Mouse (Mus musculus) gastrocnemius, adult 8-10 months (tissue): ENCODE results near the gene Kdelr3. TPM values are rescaled to one million over a fixed set of nuclear protein-coding genes. Genes with fewer than 3 reads are reported as not detected.

Experiments
- DNase-seq, 2 experiments: peaks; one replicate each; pipeline ENCODE4 v3.0.0; 2022; ENCODE audit warnings: low spot score in 2 of 2
- total RNA-seq, 4 experiments: library from RNA; stranded (reverse); gene quantifications; 2 replicates each; pipeline ENCODE4 v1.2.4; 2022

The Kdelr3 gene
- total RNA-seq: 1 to 10 TPM in 2 of 4 experiments, under 1 TPM in 2; 0.80 to 1.2 (median 1.0) TPM

DNA sequence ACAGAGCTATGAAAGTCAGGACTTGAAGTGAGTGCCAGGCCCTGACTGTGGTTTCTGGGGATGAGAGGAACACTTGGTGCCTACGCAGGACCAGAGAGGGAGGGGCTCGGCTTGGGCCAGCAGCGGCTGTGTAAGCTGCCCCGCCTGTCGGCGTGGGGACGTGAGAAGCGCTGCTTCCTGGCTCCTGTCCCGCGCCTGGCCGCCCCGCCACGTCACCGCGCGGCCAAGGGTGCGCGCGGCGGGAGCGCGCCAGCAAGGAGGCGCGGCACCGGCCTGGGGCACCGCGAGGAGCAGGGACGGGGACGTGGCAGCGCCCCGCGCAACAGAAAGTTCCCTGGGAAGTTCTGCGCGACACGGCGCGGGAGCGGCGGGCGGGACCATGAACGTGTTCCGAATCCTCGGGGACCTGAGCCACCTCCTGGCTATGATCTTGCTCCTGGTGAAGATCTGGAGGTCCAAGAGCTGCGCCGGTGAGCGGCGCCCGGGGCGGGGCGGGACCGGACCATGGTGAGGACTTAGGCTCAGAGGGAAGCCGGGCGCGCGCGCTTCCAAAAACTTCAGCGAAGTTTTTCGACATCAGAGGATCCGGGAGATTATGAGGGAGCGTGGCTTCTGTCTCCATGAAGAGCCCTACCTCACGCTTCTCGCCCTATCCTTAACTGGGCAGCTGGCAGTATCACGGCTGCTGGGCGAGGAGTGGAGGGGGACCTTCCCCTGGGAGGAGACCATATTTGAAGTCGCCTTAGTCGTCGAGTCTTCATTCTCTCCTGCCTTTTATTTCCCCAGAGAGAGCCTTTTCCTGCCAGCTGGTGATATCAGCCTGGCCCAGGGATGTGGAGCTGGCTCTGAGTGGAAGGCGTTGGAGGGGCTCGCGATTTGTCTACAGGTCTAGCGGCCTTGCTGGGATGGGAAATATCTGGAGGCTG lies at the start of gene Kdelr3:
Kdelr3 (plus strand) TSS at position 241 of the 926 bp plus-strand sequence.
- peak; percentile 66 to 79 for DNase-seq

- DNase-seq: peak; percentile 71 to 77
Measured at GRCm38 (mm10) chr15:79466601-79467286, 49.5 kb upstream of the Kdelr3 start.

DNA sequence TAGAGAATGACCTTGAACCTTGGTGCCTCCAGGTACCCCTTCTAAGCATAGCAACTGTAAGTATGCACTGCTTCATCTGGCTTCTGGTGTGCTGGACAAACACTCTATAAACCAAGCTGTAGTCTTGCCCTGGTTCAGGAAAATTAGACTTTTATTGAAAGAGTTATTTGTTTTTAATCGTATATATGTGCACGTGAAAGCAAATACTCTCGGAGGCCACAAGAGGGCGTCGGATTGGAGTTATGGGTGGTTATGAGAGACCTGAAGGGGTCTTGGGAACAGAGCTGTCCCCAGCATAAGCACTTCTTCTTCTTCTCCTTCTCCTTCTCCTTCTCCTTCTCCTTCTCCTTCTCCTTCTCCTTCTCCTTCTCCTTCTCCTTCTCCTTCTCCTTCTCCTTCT lies 46.6 kb upstream of the Kdelr3 start:
- DNase-seq: no peak

DNA sequence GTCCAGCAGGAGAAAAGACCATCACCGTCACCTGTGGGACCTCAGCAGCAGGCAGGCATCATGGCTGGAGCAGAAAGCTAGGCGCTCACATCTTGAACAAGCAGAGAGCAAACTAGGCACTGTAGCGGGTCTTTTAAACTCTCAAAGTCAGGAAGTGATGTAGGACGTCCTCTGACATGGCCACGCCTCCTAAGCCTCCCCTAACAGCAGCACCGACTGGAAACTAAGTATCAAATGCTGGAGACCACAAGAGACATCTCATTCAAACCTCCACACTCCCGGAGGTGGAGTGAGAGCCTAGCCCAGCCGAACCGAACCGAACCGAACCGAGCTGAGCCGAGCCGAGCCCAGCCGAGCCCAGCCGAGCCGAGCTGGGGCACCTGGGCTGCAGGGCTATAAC lies 45.6 kb upstream of the Kdelr3 start:
- DNase-seq: no peak

DNA sequence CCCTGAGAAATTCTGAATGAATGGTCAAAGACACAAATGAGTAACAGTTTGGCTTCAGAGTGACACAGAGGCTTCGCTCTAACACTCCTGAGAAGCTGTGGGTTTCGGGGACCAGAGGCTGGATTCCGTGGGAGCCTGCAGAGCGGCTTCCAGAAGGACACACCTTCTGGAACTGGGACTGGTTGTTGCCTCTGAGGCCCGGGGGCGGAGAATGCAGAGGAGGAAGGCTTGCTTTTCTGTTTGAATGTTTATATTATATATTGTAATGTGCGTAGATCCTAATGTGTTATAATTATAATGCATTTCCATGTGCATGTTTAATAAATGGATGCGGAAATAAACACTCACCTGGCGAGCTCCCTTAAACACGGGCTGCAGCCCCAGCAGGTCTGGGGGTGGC lies 45.1 kb upstream of the Kdelr3 start:
- no peak for DNase-seq

- DNase-seq: no peak
Measured at GRCm38 (mm10) chr15:79473042-79473441, 43.2 kb upstream of the Kdelr3 start.

DNA sequence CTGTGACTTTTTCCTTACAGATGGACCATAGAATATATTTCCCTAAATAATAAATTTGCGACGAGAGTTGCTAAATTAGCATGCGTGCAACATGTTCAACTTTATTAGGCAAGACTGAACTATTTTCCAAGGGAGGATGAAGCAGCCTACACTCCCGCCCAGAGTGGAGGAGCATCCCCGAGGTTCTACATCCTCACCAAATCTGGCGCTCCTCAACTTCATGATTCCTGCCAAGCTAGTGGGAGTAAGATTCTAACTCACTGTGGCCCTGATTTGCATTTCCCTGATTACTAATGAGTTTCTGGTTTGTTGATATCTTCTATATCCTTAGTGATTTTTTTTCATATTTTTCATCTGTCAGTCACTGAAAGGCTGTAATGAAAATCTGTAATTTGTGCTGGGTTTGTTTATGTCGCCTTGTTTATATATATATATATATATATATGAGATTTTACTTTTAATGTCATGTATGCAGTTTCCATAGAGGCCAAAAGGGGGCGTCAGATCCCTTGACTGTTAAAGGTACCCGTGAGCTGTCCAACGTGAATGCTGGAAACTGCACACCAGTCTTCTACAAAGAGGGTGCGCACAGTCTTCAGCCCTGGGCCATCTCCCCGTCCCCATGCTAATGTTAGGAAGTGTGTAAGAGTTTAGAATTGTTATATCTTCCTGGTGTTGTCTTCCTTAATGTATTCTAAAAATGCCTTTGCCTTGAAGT lies 42.4 kb upstream of the Kdelr3 start:
- DNase-seq: no peak

- no peak for DNase-seq
Measured at GRCm38 (mm10) chr15:79477227-79477626, 39.0 kb upstream of the Kdelr3 start.

GRCm38 (mm10) chr15:79481181-79481688 lies 35.0 kb upstream of the Kdelr3 start:
- DNase-seq: no peak

DNA sequence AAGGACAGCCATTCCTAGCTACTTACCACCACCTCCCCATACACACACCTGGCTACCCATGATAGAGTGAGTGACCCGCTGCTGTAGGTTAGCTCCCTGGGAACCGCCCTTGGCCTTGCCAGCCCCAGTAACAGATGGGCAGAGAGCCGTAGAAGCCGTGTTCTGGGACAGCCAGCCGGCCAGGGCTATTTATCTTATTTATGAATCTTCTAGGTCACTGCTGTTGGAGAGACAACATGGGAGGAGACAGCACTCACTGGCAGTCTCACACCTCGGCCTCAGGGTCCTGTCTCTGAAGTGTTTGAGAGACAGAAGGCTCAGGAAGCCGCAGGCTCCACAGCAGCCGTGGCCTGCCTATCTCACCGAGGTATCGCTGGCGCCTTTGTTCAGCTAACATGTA lies 26.7 kb upstream of the Kdelr3 start:
- DNase-seq: no peak

DNA sequence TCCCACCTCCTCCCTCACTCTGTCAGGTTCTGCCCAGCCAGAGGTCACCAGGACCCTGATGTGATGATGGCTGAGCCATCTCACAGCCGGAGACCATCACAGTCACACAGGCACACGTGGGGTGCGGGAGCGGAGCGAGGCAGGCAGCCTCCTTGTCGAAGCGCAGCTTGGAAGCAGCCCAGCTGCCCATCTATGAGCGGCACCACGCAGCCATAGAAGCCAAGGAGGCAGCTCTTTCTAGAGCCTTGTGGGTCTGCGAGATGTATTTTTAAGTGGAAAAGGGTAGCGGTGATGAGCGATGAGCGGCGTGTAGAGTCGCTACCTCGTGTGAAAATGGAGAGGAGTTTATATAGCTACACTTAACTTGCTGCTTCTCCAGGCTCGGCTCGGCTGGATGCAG lies 22.7 kb upstream of the Kdelr3 start:
- DNase-seq: no peak

- no peak for DNase-seq
Measured at GRCm38 (mm10) chr15:79500110-79500509, 16.1 kb upstream of the Kdelr3 start.

DNA sequence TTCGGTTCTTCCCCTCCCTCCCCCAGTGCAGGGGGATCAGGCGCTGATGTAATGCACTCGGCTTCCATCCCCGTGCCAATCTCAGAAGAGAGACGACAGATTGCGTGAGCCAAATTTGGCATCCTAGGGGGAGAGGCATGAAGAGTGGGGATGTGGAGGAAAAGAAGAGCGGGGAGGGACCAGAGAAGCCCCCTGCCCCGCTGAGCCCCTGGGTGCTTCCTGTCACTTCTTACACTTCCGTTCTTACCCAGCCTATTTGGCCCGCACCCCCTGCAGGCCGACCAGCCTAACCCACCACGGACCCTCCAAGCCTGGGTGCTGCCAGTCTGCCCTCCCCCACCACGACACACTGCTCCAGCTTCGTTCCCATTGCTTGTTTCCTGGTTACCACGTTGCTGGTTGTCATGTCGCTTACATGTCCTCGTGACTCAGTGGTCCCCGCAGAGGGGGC lies 13.3 kb upstream of the Kdelr3 start:
- DNase-seq: no peak

DNA sequence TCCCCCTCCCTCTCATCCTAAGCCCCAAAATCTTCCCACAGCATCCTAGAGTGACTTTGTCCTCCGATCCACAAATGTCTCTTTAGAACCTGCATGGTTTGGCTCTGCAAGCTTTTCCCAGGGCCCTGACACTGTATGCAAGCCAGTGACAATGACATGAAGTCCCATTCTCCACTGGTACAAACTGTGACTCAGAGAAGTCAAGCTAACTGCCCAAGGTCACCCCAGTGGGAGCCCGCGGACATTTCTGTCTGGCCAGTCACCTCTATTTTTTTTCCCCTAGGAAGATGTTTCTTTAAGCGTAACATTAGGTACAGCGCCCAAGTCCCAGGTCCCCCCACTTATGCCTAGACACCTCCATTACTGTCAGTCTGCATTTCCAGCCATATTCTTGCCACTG lies 12.8 kb upstream of the Kdelr3 start:
- DNase-seq: no peak

GRCm38 (mm10) chr15:79504707-79505452 lies 11.3 kb upstream of the Kdelr3 start, which contains the start of gene Kcnj4:
TSS of gene Kcnj4 (minus strand) at chr15:79505241.
- DNase-seq: no peak

DNA sequence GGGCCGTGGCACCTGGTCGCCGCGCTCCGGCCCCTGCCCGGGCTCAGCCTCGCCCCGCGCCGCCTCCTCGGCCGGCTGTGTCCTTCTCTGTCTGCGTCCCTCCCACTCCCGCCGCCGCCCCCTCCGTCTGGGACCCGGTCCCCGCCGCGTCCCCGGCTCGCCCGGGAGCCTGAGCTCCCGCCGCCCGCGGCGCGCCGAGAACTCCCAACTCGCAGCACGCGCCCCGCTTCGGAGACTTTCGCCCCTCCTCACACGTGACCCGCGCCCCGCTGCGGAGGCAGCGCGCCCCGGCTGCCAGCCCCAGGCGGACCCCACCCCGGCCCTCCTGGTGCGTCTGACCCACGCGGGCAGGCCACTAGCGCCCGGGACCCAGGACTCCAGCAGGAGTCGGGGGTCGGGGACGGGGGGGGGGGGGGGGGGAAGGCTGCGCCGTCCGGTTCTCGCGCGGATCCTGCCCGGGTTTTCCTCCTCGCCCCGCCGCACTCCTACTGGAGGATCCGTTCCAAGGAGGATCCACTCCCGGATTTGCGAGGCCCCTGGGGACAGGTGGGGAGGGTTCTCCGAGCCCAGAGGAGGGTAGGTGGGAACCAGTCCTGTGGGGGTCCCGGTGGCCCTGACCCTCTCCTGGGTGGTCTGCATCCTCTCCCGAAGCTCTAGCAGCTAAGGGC lies 10.5 kb upstream of the Kdelr3 start:
- DNase-seq: peak; percentile 20 to 28

GRCm38 (mm10) chr15:79506460-79506859 lies 9.8 kb upstream of the Kdelr3 start:
- DNase-seq: no peak

DNA sequence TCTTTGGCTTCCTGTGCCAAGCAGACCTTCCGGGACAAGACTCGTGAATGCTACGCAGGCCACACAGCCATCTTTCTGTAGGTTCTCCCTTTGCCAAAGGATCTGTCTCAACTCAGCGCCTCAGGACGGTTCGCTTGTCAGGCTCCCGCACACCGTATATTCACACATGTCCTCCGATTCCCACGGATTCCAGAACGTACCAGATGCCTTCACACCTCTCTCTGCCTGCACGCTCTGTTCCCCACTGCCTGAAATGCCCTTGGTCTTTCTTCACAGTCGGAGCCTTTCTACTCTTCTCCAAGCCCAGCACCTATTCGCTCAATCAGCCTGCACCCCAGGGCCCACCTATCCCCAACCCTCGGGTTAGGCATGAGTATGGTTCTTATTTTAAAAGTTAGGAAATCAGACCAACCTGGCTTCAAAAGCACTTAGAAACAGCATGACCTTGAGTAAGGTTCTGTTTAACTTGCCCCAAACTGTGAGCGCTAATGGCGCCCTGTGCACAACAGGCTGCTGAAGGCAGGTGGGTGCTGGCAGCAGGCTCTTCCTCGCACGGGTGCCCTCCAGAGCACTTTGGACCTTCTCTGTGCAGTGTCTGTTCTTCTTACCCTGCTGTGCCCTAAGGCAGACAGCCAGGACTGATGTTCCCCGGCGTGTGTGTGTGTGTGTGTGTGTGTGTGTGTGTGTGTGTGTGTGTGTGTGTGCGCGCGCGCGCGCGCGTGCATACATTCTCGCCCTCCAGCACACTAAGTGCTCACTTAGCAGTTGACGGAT lies 9.0 kb upstream of the Kdelr3 start:
- no peak for DNase-seq

GRCm38 (mm10) chr15:79509998-79510397 lies 6.2 kb upstream of the Kdelr3 start:
- no peak for DNase-seq
